Mouse (Mus musculus) cerebellum, adult 2 months (tissue): ENCODE data around the gene Abhd16a.

ENCODE experiments used
- CTCF ChIP-seq: fragments of 200-500 bp; IDR thresholded peaks from 2 replicates; pipeline ENCODE4 v1.5.1; 2011; ENCODE audit warnings: low read depth, mild to moderate bottlenecking, control low read depth, low read length, moderate library complexity, borderline replicate concordance; ENCODE audit not compliant: insufficient read depth
- POLR2A ChIP-seq: fragments of 200-500 bp; IDR thresholded peaks from 2 replicates; pipeline ENCODE4 v1.6.1; 2011; ENCODE audit warnings: low read length, control low read depth, borderline replicate concordance; ENCODE audit not compliant: insufficient read depth

- TF ChIP-seq POLR2A: no peak
- no peak for TF ChIP-seq CTCF
Measured at GRCm38 (mm10) chr17:35092403-35093198, 3.5 kb downstream of the Abhd16a start.
